Mouse (Mus musculus) adrenal gland, postnatal 10 days (tissue): ENCODE measurements around the gene Siglecf. TPM values are rescaled to one million over a fixed set of nuclear protein-coding genes. Genes with fewer than 3 reads are reported as not detected.

Source experiments
- DNase-seq: peaks from one replicate; pipeline ENCODE4 v3.0.0; 2021; ENCODE audit warnings: mixed read lengths
- total RNA-seq, 2 experiments: library from RNA; stranded (reverse); gene quantifications; 2 replicates each; pipeline ENCODE4 v1.2.3; 2021

Siglecf gene
- total RNA-seq, 2 experiments from 2014 or later, result 0.24 TPM; not detected in 1

GRCm38 (mm10) chr7:43378226-43378625, 27.1 kb downstream of the Siglecf start:
- peak; percentile 30 for DNase-seq

DNA sequence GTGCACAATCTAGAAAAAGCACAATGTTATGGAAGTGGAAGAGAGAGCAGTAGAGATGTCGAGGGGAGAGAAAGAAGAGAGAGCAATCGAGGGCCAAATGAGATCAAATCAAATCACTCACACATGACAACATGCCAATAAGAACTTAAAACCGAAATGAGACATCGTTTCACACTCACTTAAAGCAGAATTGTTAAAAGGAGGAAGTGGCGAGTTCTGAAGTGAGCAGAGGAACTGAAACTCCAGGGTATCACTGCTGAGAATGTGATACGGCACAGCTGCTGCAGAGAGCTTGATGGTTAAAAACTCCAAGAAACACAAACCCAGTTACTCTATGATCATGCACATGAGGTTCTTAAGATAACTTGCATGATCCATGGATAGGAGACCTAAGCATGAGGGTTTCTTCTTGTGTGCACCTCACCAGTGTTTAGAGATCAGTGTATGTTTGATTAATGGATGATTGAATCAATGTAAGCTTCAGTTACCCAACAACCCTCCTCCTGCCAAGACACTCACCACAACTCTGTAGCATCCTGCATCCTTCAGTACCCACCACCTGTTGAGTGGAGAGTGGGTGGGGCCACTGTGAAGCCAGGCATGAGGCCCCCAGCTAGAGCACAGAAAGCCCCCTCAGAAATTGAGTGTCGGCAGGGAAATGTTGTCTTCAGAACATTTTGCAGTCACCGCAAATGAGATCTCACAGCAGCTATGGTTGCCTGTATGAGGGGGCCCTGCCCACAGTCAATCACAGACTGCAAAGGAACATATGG, 41.4 kb downstream of the Siglecf start:
- no peak for DNase-seq

DNA sequence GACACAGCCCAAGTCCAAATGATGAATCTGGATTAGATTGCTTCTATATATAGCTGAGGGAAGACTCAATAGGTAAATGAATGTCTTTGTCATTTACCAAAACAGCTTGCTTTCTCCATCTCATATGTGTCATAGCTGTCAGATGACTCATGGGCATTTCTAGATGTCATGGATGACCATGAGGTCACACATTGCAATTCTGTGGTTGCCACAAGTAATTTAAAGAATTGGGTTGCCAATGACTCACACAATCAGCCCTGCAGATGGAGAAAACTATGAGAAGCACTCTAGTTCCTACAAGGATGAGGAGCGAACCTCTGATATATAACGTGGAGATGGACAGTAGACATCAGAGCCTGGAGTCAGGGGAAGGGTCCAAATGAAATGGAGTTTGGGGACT, 48.4 kb downstream of the Siglecf start:
- DNase-seq, result no peak

DNA sequence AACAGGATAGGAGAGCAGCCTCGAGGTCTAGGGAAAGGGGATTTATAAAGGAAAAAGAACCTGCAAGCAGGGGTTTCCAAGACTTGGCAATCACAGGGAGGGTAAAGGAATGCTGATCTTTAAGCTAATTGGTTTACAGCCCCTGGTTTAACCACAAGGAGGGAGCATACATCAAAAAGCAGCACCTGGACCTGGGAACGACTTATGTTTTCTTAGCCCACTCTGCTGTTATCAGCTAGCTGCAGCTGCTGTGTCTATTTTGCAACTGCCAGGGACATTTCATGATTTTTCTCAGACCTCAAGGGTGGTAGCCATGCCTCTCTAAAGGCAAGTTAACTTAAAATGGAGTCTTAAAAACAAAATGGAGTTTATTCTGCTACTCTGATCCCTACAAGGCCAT, 51.6 kb downstream of the Siglecf start:
- DNase-seq, result no peak

GRCm38 (mm10) chr7:43407573-43407972, 56.4 kb downstream of the Siglecf start:
- no peak for DNase-seq

- no peak for DNase-seq
Measured at GRCm38 (mm10) chr7:43408131-43408553, 57.0 kb downstream of the Siglecf start, which contains the start of gene Siglecg. Gene Siglecg (plus strand): TSS chr7:43408204.

DNA sequence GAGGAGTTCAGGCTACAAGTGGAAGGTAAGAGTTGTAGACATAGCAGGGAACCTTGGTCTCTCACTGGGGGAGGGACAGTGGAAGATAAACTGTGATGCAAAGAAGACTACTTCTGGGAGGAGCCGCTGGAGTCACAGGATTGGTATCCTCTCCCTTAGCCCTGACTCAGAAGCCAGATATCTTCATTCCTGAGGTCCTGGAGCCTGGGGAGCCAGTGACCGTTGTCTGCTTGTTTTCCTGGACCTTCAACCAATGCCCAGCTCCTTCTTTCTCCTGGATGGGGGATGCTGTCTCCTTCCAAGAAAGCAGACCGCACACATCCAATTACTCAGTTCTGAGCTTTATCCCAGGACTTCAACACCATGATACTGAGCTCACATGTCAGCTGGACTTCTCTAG, 57.9 kb downstream of the Siglecf start:
- no peak for DNase-seq

Other genes starting within 250 kb of the Siglecf start
- gene Zfp936, start 237.1 kb upstream of the Siglecf start, total RNA-seq, result not detected
- 10 to 100 TPM; 14.3 to 19.4 TPM for gene Zfp715, start 38.0 kb upstream of the Siglecf start, total RNA-seq
- gene Siglecg, start 56.9 kb downstream of the Siglecf start, total RNA-seq, result 1 to 10 TPM; 1.4 to 1.9 TPM
- not detected for gene Lim2, start 76.3 kb downstream of the Siglecf start, total RNA-seq
- gene Nkg7, start 85.7 kb downstream of the Siglecf start, total RNA-seq, result 1 to 10 TPM; 1.3 to 2.1 TPM
- not detected for gene Cldnd2, start 89.4 kb downstream of the Siglecf start, total RNA-seq
- gene Etfb, start 92.7 kb downstream of the Siglecf start, total RNA-seq, result 1,000 to 10,000 TPM; 1,536 to 1,703 TPM
- 1 to 10 TPM in 1 of 2 experiments, under 1 TPM in 1; 0.69 to 1.1 TPM for gene Gm45233, start 92.8 kb downstream of the Siglecf start, total RNA-seq
- 1 to 10 TPM; 4.7 to 5.4 TPM for gene Vsig10l, start 111.8 kb downstream of the Siglecf start, total RNA-seq
- 1 to 10 TPM; 1.3 to 2.4 TPM for gene Iglon5, start 138.7 kb downstream of the Siglecf start, total RNA-seq
- gene 4931406B18Rik, start 154.6 kb downstream of the Siglecf start, total RNA-seq, result not detected
- 1 to 10 TPM; 3.3 to 4.0 TPM for gene Cd33, start 193.1 kb downstream of the Siglecf start, total RNA-seq
- gene Zfp658, start 210.9 kb downstream of the Siglecf start, total RNA-seq, result 1 to 10 TPM; 1.9 to 2.5 TPM
- gene Zfp719, start 228.3 kb downstream of the Siglecf start, total RNA-seq, result 10 to 100 TPM; 10.8 to 12.5 TPM